Mouse (Mus musculus) embryonic facial prominence, embryonic 11.5 days (tissue): Measurements from ENCODE around the gene Col9a2. TPM values are rescaled to one million over a fixed set of nuclear protein-coding genes. Genes with fewer than 3 reads are reported as not detected.

ENCODE experiments used
- ATAC-seq: fragments of 200-750 bp; cut with Nextera tagmentation; replicated peaks from 2 replicates; pipeline ENCODE4 v1.8.0; 2017; ENCODE audit warnings: low read depth; ENCODE audit not compliant: insufficient number of reproducible peaks, low FRiP score, low TSS enrichment
- DNase-seq: peaks from one replicate; pipeline ENCODE4 v3.0.0-alpha.2; 2015; ENCODE audit warnings: low spot score
- H3K27ac ChIP-seq: fragments of 300-500 bp; sonication (generic); replicated peaks from 2 replicates; pipeline ENCODE4 v1.5.1; 2014; ENCODE audit warnings: mild to moderate bottlenecking, low read depth, low read length, control low read depth
- H3K27me3 ChIP-seq: fragments of 300-500 bp; sonication (generic); 2 replicates; pipeline ENCODE4 v1.6.1; 2014; ENCODE audit warnings: mild to moderate bottlenecking, low read length, moderate library complexity, mixed read lengths; ENCODE audit not compliant: control insufficient read depth, insufficient read depth
- H3K36me3 ChIP-seq: fragments of 300-500 bp; sonication (generic); replicated peaks from 2 replicates; pipeline ENCODE4 v1.6.1; 2014; ENCODE audit warnings: low read depth, mild to moderate bottlenecking, low read length, moderate library complexity, mixed read lengths; ENCODE audit not compliant: control insufficient read depth, insufficient read depth
- H3K4me1 ChIP-seq: fragments of 300-500 bp; sonication (generic); 2 replicates; pipeline ENCODE4 v1.6.1; 2014; ENCODE audit warnings: low read length, mixed read lengths; ENCODE audit not compliant: control insufficient read depth, insufficient read depth
- H3K4me2 ChIP-seq: fragments of 300-500 bp; sonication (generic); 2 replicates; pipeline ENCODE4 v1.6.1; 2014; ENCODE audit warnings: low read depth, mild to moderate bottlenecking, control low read depth, low read length, moderate library complexity
- H3K4me3 ChIP-seq: fragments of 300-500 bp; sonication (generic); 2 replicates; pipeline ENCODE4 v1.5.1; 2014; ENCODE audit warnings: low read depth, low read length, control low read depth
- H3K9ac ChIP-seq: fragments of 300-500 bp; sonication (generic); replicated peaks from 2 replicates; pipeline ENCODE4 v1.6.1; 2014; ENCODE audit warnings: mild to moderate bottlenecking, control low read depth, low read length
- H3K9me3 ChIP-seq: fragments of 300-500 bp; sonication (generic); replicated peaks from 2 replicates; pipeline ENCODE4 v1.6.1; 2016; ENCODE audit warnings: mild to moderate bottlenecking, low read length, inconsistent platforms, mixed read lengths; ENCODE audit not compliant: control insufficient read depth
- WGBS: fragments of 180-500 bp; shearing (Covaris S2); extraction: QIAGEN DNeasy Blood & Tissue Kit; methylation state at CpG from one replicate; pipeline ENCODE4 v1.1.7; 2014; 5-methylcytosine and 5-hydroxymethylcytosine counted together
- polyA plus RNA-seq: library from polyadenylated mRNA; unstranded; fragments of >200 nt; fragmentation: Nextera tagmentation; extraction: Ambion mirVana; gene quantifications from 2 replicates; pipeline ENCODE4 v1.2.1, GENCODE M21; 2014

Col9a2 gene
- polyA plus RNA-seq = 6.0 and 10.1 TPM in 2 replicates

GRCm38 (mm10) chr4:121039331-121040115 is at the start of gene Col9a2:
Col9a2 (plus strand) TSS chr4:121039385.
- ATAC-seq = peak; percentile 21; the same call in 1 of the 2 replicates
- peak within 1 kb of the TSS; percentile 13; the same call in 1 of the 2 replicates for H3K27ac ChIP-seq
- DNase-seq = peak; percentile 39
- H3K36me3 ChIP-seq = no peaks in the 10 kb centered on the region
- peaks cover 6% of the 10 kb centered on the region; the same call in 1 of the 2 replicates for H3K27me3 ChIP-seq
- H3K9me3 ChIP-seq = no peaks in the 10 kb centered on the region
- H3K4me3 ChIP-seq = peak within 1 kb of the TSS; percentile 43
- 2% methylated on average over 46 of the region's 46 CpGs for WGBS
- peak within 1 kb of the TSS; percentile 72 for H3K4me2 ChIP-seq
- H3K4me1 ChIP-seq = peaks cover 11% of the 10 kb centered on the region; the same call in 1 of the 2 replicates
- peak within 1 kb of the TSS; percentile 62 for H3K9ac ChIP-seq

DNA sequence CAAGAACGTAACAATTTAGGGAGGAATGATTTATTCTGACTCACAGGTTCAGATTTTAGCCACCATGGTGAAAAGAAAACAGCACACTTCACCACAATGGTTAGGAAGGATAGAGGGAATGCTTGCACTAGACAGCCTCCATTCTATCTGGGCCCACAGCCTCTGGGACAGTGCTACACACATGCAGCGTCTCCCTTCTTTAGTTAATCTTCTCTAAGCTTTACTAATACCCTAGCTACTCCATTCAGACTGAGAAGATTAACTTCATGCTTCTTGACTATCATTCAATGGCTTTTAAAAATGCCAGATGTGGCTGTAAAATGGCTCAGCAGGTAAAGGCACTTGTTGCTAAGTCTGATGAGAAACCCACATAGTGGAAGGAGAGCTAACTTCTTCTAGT is 46.9 kb upstream of the Col9a2 start:
- ATAC-seq = no peak
- Histone ChIP-seq H3K27me3 (no peaks in the 10 kb centered on the region), H3K9ac (no peak overlapping the region)

DNA sequence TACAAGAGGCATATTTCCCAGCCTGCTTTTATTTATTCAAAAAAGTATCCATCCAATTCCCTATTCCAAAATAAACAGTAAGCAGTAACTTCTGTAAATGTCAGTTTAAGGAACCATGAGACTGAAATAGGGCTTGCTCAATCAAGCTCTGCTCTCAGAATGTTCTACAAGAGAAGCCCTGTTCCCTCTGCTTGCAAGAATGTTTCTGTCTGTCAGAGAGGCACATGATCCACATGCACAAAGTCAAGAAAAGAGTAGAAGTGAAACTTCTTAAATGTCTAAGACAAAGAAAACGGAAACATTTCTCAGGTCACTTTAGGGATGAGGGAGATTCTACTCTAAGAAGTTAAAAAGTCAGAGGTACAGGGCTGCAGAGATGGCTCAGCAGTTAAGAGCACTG is 46.2 kb upstream of the Col9a2 start:
- H3K4me2 ChIP-seq = no peak overlapping the region
- no peak overlapping the region for H3K4me3 ChIP-seq
- no peaks in the 10 kb centered on the region for H3K36me3 ChIP-seq
- 90% methylated on average over 1 of the region's 1 CpGs for WGBS
- no peaks in the 10 kb centered on the region for H3K27me3 ChIP-seq
- no peaks in the 10 kb centered on the region for H3K9me3 ChIP-seq
- no peaks in the 10 kb centered on the region for H3K4me1 ChIP-seq
- ATAC-seq = no peak
- no peak overlapping the region for H3K9ac ChIP-seq
- H3K27ac ChIP-seq = no peak overlapping the region
- DNase-seq = no peak

More for the DNA sequence above, 46.9 kb upstream of the Col9a2 start:
- no peak overlapping the region for H3K4me3 ChIP-seq
- H3K4me2 ChIP-seq = no peak overlapping the region
- WGBS = 76% methylated on average over 2 of the region's 2 CpGs
- no peaks in the 10 kb centered on the region for H3K36me3 ChIP-seq
- no peaks in the 10 kb centered on the region for H3K4me1 ChIP-seq
- no peaks in the 10 kb centered on the region for H3K9me3 ChIP-seq
- no peak overlapping the region for H3K27ac ChIP-seq
- DNase-seq = no peak

GRCm38 (mm10) chr4:120995911-120996310 is 43.3 kb upstream of the Col9a2 start:
- Histone ChIP-seq H3K36me3 (no peaks in the 10 kb centered on the region; the same call in 1 of the 2 replicates), H3K9ac (no peak overlapping the region), H3K27ac (no peak overlapping the region), H3K27me3 (no peaks in the 10 kb centered on the region), H3K4me3 (no peak overlapping the region), H3K9me3 (no peaks in the 10 kb centered on the region), H3K4me2 (no peak overlapping the region), H3K4me1 (no peaks in the 10 kb centered on the region)
- 70% methylated on average over 1 of the region's 1 CpGs for WGBS
- ATAC-seq (no peak), DNase-seq (no peak)

DNA sequence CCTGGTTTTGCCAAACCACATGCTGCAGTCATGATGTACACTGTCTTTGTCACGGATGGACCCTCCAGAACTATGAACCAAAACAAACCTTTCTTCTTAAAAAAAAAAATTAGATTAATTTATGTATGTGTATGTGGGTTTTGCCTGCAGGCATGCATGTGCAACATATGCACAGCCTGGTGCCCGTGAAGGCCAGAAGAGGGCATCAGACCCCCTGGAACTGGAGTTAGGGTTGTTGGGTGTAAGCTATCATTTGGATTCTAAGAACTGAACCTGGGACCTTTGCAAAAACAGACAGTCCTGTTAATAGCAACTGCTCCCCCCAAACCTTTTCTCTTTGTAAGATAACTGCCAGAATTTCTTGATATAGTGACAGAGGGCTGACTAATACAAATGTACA is 38.1 kb upstream of the Col9a2 start:
- H3K36me3 ChIP-seq = no peaks in the 10 kb centered on the region; the same call in 1 of the 2 replicates
- no peak overlapping the region for H3K4me2 ChIP-seq
- H3K4me3 ChIP-seq = no peak overlapping the region
- no peak for DNase-seq
- no peaks in the 10 kb centered on the region for H3K9me3 ChIP-seq
- 80% methylated on average over 2 of the region's 2 CpGs for WGBS
- H3K4me1 ChIP-seq = no peaks in the 10 kb centered on the region; the same call in 1 of the 2 replicates
- no peak overlapping the region for H3K9ac ChIP-seq
- no peak overlapping the region for H3K27ac ChIP-seq
- H3K27me3 ChIP-seq = no peaks in the 10 kb centered on the region
- ATAC-seq = no peak

GRCm38 (mm10) chr4:121001659-121002058 is 37.5 kb upstream of the Col9a2 start:
- ATAC-seq (no peak), DNase-seq (no peak)
- H3K27ac ChIP-seq = no peak overlapping the region
- WGBS = 70% methylated on average over 1 of the region's 1 CpGs
- H3K9me3 ChIP-seq = no peaks in the 10 kb centered on the region
- no peaks in the 10 kb centered on the region for H3K27me3 ChIP-seq
- no peaks in the 10 kb centered on the region; the same call in 1 of the 2 replicates for H3K36me3 ChIP-seq
- H3K4me3 ChIP-seq = no peak overlapping the region
- no peak overlapping the region for H3K9ac ChIP-seq
- H3K4me2 ChIP-seq = no peak overlapping the region
- no peaks in the 10 kb centered on the region; the same call in 1 of the 2 replicates for H3K4me1 ChIP-seq

GRCm38 (mm10) chr4:121002400-121003171 is 36.6 kb upstream of the Col9a2 start:
- ATAC-seq (no peak), DNase-seq (peak; percentile 39)
- H3K36me3 ChIP-seq = no peaks in the 10 kb centered on the region; the same call in 1 of the 2 replicates
- H3K9ac ChIP-seq = no peak overlapping the region; the same call in 1 of the 2 replicates
- 0 out of 2 replicates have a peak overlapping the region, but pooled peaks have one; percentile 28 for H3K27ac ChIP-seq
- no peak overlapping the region for H3K4me3 ChIP-seq
- WGBS = 24% methylated on average over 8 of the region's 8 CpGs
- no peak overlapping the region for H3K4me2 ChIP-seq
- H3K9me3 ChIP-seq = no peaks in the 10 kb centered on the region
- H3K27me3 ChIP-seq = no peaks in the 10 kb centered on the region
- H3K4me1 ChIP-seq = no peaks in the 10 kb centered on the region; the same call in 1 of the 2 replicates
